Mouse (Mus musculus) MEL (cell line): ENCODE data around the gene Tmem176b.

Experiments used
- CTCF ChIP-seq, 3 experiments: IDR thresholded peaks in 2 of 3; conservative IDR thresholded peaks in 1 of 3; 2 replicates each; pipeline ENCODE4 v1.5.1; 2011 to 2012; ENCODE audit warnings: low read length in 3 of 3, low read depth in 2 of 3, mild to moderate bottlenecking in 2 of 3, improper control_type of control experiment in 1 of 3, inconsistent platforms in 1 of 3, mixed read lengths in 1 of 3, moderate library complexity in 1 of 3; ENCODE audit not compliant: control insufficient read depth in 1 of 3, insufficient read depth in 1 of 3, poor library complexity in 1 of 3, severe bottlenecking in 1 of 3
- RCOR1 ChIP-seq: IDR thresholded peaks from 2 replicates; pipeline ENCODE4 v1.6.1; 2012; ENCODE audit warnings: low read depth, mild to moderate bottlenecking, inconsistent platforms, low read length, improper control_type of control experiment

- TF ChIP-seq CTCF (IDR thresholded peaks at IDR 0.05 in 2 of 3, conservative IDR thresholded peaks at IDR 0.05 in 1 of 3; ENCODE audit: control insufficient read depth in 1 of 3, insufficient read depth in 1 of 3, low read depth in 2 of 3, low read length in 3 of 3, poor library complexity in 1 of 3, severe bottlenecking in 1 of 3) (no peak), RCOR1 (no peak)
Measured at GRCm38 (mm10) chr6:48869774-48870173, 28.5 kb upstream of the Tmem176b start.
